Mouse (Mus musculus): ENCODE measurements around the gene Rpgr.

- TF ChIP-seq GATA1 (IDR thresholded peaks at IDR 0.05; ENCODE audit: low read length) (no peak), TAL1 (IDR thresholded peaks at IDR 0.05; ENCODE audit: low read length) (no peak)
These were observed 108.2 kb downstream of the Rpgr start for GRCm38 (mm10) chrX:10108558-10108957.

All from erythroblast, embryonic 14.5 days (primary cell).